Mouse (Mus musculus): ENCODE data around the gene Camkk1.

DNA sequence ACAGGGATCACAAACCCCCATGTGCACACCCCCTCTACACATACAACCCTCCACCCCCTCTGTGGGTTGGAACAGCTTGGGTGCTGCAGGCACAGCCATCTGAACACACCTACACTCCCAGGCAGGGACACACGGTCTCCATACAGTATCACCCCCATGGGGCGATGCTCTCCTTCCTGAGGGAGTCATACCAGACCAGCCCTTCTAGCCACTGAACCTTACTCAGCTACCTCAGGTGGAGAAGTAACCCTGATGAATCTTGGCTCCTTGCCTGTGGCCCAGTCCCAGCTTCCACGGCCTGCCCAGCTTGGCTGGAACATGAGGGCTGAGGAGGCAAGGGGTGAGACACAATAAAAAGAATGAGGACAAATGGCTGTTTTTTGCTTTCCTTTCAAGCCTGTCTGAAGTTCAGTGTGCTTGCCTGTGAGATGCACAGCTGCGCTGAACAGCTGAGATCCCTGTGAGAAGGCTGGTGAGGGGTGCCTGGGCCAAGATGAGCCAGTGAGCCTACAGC lies 3.9 kb upstream of the Camkk1 start:
- TF ChIP-seq CTCF (IDR thresholded peaks at IDR 0.05; ENCODE audit: extremely low read depth, insufficient read depth, insufficient read length, insufficient replicate concordance) (no peak), POLR2A (IDR thresholded peaks at IDR 0.05; ENCODE audit: low read depth, low read length) (no peak)

Data from spleen, adult 2 months (tissue).